Mouse (Mus musculus) heart, postnatal 25 days (tissue): ENCODE measurements around the gene Fam47c. TPM values are rescaled to one million over a fixed set of nuclear protein-coding genes. Genes with fewer than 3 reads are reported as not detected.

Source experiments
- DNase-seq: peaks from one replicate; pipeline ENCODE4 v3.0.0; 2022; ENCODE audit warnings: low spot score
- intact Hi-C: fragments of 180-260 bp; cut with DNase I; formaldehyde crosslinking; loops from one replicate; pipeline ENCODE4 v1.15.1; 2025
- total RNA-seq, 2 experiments: library from RNA; stranded (reverse); gene quantifications; 2 replicates each; pipeline ENCODE4 v1.2.3; 2021

The Fam47c gene
- total RNA-seq = not detected

DNA sequence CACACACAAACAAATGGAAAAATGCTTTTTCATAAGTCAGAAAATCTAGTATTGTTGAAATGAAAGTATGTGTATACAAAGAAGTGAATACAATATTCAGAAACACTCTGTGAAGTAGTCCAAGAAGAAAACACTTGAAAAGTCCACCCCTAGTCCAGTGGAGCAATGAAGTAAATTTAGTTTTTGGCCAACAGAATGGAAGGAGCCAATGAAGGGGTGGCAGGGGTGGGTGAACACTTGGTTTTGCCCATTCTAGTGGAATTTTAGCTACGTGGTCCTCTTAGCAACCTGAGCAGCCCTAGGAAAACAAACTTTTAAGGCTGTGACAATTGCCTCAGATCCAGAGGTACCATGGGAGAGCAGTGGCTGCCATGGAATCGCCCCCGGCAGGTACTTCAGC is at the start of gene Fam47c:
Fam47c (plus strand) TSS at position 301 of the 400 bp plus-strand sequence.
- intact Hi-C loops = no loop called here
- no peak for DNase-seq

DNA sequence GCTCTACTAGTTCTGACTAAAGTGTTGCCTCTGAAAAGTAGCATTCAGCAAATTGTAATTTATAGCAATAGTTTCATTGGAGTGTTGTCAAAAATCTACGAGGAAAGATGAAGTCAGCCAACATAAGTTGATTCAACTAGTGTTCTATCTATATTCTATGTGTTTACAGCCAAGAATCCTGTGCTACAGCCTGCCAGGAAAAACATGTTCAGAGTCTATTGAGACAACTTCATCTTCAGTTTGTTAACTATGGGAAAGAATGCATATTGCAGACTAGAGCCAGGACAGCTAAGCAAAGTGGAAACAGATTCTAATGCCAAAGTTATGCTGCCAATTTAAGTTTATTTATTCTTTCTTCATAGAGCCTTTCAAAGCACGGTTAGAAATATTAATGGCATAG is 31.8 kb downstream of the Fam47c start:
- intact Hi-C loops = no loop called here
- DNase-seq = no peak

DNA sequence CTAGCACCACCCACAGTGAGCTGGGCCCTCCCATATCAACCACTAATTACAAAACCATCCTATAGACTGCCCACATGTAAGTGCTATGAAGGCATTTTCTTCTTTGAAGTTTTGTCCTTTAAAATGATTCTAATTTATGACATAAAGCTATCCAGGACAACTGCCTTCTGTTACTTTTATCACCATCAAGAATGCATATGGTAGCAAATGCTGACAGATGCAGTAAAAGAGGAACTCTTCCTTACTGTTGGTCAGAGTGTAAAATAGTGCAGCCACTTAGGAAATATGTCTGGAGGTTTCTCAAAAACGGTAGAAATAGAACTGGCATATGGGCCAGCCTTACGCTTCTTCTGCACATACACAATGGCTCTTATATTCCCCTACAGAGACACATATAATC is 39.5 kb downstream of the Fam47c start:
- intact Hi-C loops = no loop called here
- DNase-seq = no peak

Other genes starting within 250 kb of the Fam47c start
- 10 to 100 TPM in 1 of 2 experiments, 1 to 10 TPM in 1; 9.8 to 12.0 TPM for gene Prrg1, start 153.9 kb upstream of the Fam47c start, total RNA-seq